Mouse (Mus musculus): ENCODE measurements around the gene Exoc1. TPM values are rescaled to one million over a fixed set of nuclear protein-coding genes. Genes with fewer than 3 reads are reported as not detected.

Gene Exoc1
- total RNA-seq, 1 experiment from 2014 or later, result 71.5 TPM

GRCm38 (mm10) chr5:76589311-76589710 is 60.2 kb downstream of the Exoc1 start:
- no peak for ATAC-seq (replicated peaks; ENCODE audit: insufficient number of reproducible peaks, low FRiP score, low TSS enrichment, poor library complexity, severe bottlenecking)

GRCm38 (mm10) chr5:76590009-76590408 is 60.9 kb downstream of the Exoc1 start:
- no peak for ATAC-seq (replicated peaks; ENCODE audit: insufficient number of reproducible peaks, low FRiP score, low TSS enrichment, poor library complexity, severe bottlenecking)

- no peak for ATAC-seq (replicated peaks; ENCODE audit: insufficient number of reproducible peaks, low FRiP score, low TSS enrichment, poor library complexity, severe bottlenecking)
These were observed 62.8 kb downstream of the Exoc1 start for GRCm38 (mm10) chr5:76591885-76592284.

GRCm38 (mm10) chr5:76609702-76610370 is 80.7 kb downstream of the Exoc1 start:
- no peak for ATAC-seq (replicated peaks; ENCODE audit: insufficient number of reproducible peaks, low FRiP score, low TSS enrichment, poor library complexity, severe bottlenecking)

- ATAC-seq (replicated peaks; ENCODE audit: insufficient number of reproducible peaks, low FRiP score, low TSS enrichment, poor library complexity, severe bottlenecking), result no peak
These were observed 83.9 kb downstream of the Exoc1 start for GRCm38 (mm10) chr5:76612867-76613499.

GRCm38 (mm10) chr5:76615276-76615675 is 86.2 kb downstream of the Exoc1 start:
- ATAC-seq (replicated peaks; ENCODE audit: insufficient number of reproducible peaks, low FRiP score, low TSS enrichment, poor library complexity, severe bottlenecking), result no peak

GRCm38 (mm10) chr5:76616196-76616747 is 87.2 kb downstream of the Exoc1 start:
- ATAC-seq (replicated peaks; ENCODE audit: insufficient number of reproducible peaks, low FRiP score, low TSS enrichment, poor library complexity, severe bottlenecking), result no peak

GRCm38 (mm10) chr5:76618750-76619149 is 89.6 kb downstream of the Exoc1 start:
- ATAC-seq (replicated peaks; ENCODE audit: insufficient number of reproducible peaks, low FRiP score, low TSS enrichment, poor library complexity, severe bottlenecking), result no peak

Other genes with a start within 250 kb of the Exoc1 start
- 31.7 to 36.2 TPM (median 33.7 TPM) in 3 replicates for gene Clock, start 224.5 kb upstream of the Exoc1 start, total RNA-seq (2017)
- gene Pdcl2, start 198.2 kb upstream of the Exoc1 start, total RNA-seq (2017), result 0.49 to 1.3 TPM in 2 of 3 replicates, not detected in the other
- not detected in 3 replicates for gene Nmu, start 165.5 kb upstream of the Exoc1 start, total RNA-seq (2017)
- not detected in 3 replicates for gene Gm7271, start 45.3 kb upstream of the Exoc1 start, total RNA-seq (2017)
- gene Cep135, start 59.4 kb downstream of the Exoc1 start, total RNA-seq (2017), result 22.8 to 29.1 TPM (median 26.8 TPM) in 3 replicates
- 0.32 to 1.9 TPM in 2 of 3 replicates, not detected in the other for gene C530008M17Rik, start 127.2 kb downstream of the Exoc1 start, total RNA-seq (2017)

Measured in monocyte, adult 5-6 weeks (primary cell).